Mouse (Mus musculus): ENCODE results near the gene Lgmn. TPM values are rescaled to one million over a fixed set of nuclear protein-coding genes. Genes with fewer than 3 reads are reported as not detected.

Lgmn gene
- polyA plus RNA-seq (2016; fragmentation: Nextera tagmentation; extraction: Ambion mirVana) = 59.7 and 60.9 TPM in 2 replicates

- H3K27ac ChIP-seq = peak within 1 kb of the TSS; percentile 67
- H3K27me3 ChIP-seq = no peaks in the 10 kb centered on the region
- peak within 1 kb of the TSS; percentile 61 for H3K9ac ChIP-seq (replicated peaks)
- H3K36me3 ChIP-seq = no peaks in the 10 kb centered on the region
- under 1% methylated on average over 28 of the region's 28 CpGs for WGBS
- peak within 1 kb of the TSS; percentile 63 for H3K4me3 ChIP-seq (replicated peaks)
- H3K9me3 ChIP-seq = no peaks in the 10 kb centered on the region
- H3K4me2 ChIP-seq = peak within 1 kb of the TSS; percentile 65
- H3K4me1 ChIP-seq (replicated peaks) = peaks cover 13% of the 10 kb centered on the region
- peak; percentile 100 for ATAC-seq (ENCODE audit: insufficient number of reproducible peaks, insufficient read depth, low FRiP score, low TSS enrichment, low read depth)
Observed at GRCm38 (mm10) chr12:102439632-102440023, at the start of gene Lgmn. Gene Lgmn, minus strand, starts transcription at chr12:102439813.

DNA sequence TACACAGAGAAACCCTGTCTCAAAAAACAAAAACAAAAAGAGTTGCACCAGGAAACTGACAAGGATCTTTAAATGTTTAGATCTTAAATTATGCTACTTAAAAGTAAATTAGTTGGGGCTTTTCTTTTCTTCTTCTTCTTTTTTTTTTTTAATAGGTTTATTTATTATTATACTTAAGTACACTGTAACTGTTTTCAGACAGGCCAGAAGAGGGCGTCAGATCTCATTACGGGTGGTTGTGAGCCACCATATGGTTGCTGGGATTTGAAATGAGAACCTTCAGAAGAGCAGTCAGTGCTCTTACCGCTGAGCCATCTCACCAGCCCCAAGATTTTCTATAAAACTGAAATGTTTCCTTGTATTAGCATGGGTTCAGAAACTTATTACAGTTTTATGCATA lies 45.3 kb upstream of the Lgmn start:
- no peaks in the 10 kb centered on the region for H3K4me1 ChIP-seq (replicated peaks)
- peaks cover 88% of the 10 kb centered on the region for H3K36me3 ChIP-seq
- no peak for ATAC-seq (ENCODE audit: insufficient number of reproducible peaks, insufficient read depth, low FRiP score, low TSS enrichment, low read depth)
- H3K27ac ChIP-seq = no peak overlapping the region
- no peaks in the 10 kb centered on the region for H3K9me3 ChIP-seq
- no peak overlapping the region for H3K9ac ChIP-seq (replicated peaks)
- H3K4me3 ChIP-seq (replicated peaks) = no peak overlapping the region
- no peak overlapping the region for H3K4me2 ChIP-seq
- WGBS = 72% methylated on average over 3 of the region's 3 CpGs
- no peaks in the 10 kb centered on the region for H3K27me3 ChIP-seq

GRCm38 (mm10) chr12:102480481-102480880 lies 40.9 kb upstream of the Lgmn start:
- Histone ChIP-seq H3K4me3 (replicated peaks) (no peak overlapping the region), H3K36me3 (peaks cover 82% of the 10 kb centered on the region), H3K27ac (no peak overlapping the region), H3K27me3 (no peaks in the 10 kb centered on the region), H3K4me2 (no peak overlapping the region), H3K9ac (replicated peaks) (no peak overlapping the region), H3K4me1 (replicated peaks) (no peaks in the 10 kb centered on the region), H3K9me3 (no peaks in the 10 kb centered on the region)
- ATAC-seq (ENCODE audit: insufficient number of reproducible peaks, insufficient read depth, low FRiP score, low TSS enrichment, low read depth) = no peak
- WGBS = 86% methylated on average over 4 of the region's 4 CpGs

DNA sequence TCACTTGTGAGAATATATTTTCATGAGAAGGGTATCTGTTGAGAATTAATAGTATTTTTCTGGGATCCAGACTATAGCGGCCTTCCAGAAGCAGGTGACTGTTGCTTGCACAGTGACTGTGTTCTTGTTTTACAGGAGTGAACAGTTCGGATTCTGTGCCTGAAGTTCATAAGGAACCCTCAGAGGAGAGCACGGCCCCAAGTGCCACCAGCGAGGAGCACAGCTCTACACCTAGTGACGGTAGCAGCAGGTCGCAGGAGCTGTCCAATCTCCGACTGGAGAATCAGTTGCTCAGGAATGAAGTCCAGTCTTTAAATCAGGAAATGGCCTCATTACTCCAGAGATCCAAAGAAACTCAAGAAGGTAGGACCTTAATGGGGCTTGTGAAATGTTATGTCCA lies 34.8 kb upstream of the Lgmn start:
- H3K27me3 ChIP-seq = no peaks in the 10 kb centered on the region
- H3K9me3 ChIP-seq = no peaks in the 10 kb centered on the region
- peaks cover 60% of the 10 kb centered on the region for H3K36me3 ChIP-seq
- peaks cover 7% of the 10 kb centered on the region for H3K4me1 ChIP-seq (replicated peaks)
- 91% methylated on average over 7 of the region's 7 CpGs for WGBS
- no peak overlapping the region for H3K27ac ChIP-seq
- no peak overlapping the region for H3K4me2 ChIP-seq
- ATAC-seq (ENCODE audit: insufficient number of reproducible peaks, insufficient read depth, low FRiP score, low TSS enrichment, low read depth) = no peak
- no peak overlapping the region for H3K9ac ChIP-seq (replicated peaks)
- H3K4me3 ChIP-seq (replicated peaks) = no peak overlapping the region

GRCm38 (mm10) chr12:102468894-102469764 lies 29.5 kb upstream of the Lgmn start, which contains the start of gene Golga5:
Gene Golga5, plus strand, starts transcription at chr12:102469135.
- ATAC-seq (ENCODE audit: insufficient number of reproducible peaks, insufficient read depth, low FRiP score, low TSS enrichment, low read depth) = peak; percentile 99
- Histone ChIP-seq H3K9me3 (no peaks in the 10 kb centered on the region), H3K27ac (peak within 1 kb of the TSS; percentile 66), H3K9ac (replicated peaks) (peak within 1 kb of the TSS; percentile 79), H3K36me3 (peaks cover 21% of the 10 kb centered on the region), H3K4me2 (peak within 1 kb of the TSS; percentile 77), H3K4me1 (replicated peaks) (peaks cover 7% of the 10 kb centered on the region), H3K27me3 (no peaks in the 10 kb centered on the region), H3K4me3 (replicated peaks) (peak within 1 kb of the TSS; percentile 93)
- under 1% methylated on average over 86 of the region's 86 CpGs for WGBS

DNA sequence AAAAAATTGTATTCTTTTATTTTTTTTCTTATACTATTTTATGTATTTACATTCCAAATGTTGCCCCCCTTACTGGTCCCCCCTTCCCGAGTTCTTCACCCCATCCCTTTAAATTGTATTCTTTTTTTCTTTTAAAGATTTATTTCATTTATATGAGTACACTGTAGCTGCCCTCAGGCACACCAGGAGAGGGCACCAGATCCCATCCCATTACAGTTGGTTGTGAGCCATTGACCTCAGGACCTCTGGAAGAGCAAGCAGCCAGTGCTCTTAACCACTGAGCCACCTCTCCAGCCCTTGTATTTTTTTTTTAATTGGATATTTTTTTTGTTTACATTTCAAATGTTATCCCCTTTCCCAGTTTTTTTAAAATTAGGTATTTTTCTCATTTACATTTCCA lies 28.5 kb upstream of the Lgmn start:
- no peaks in the 10 kb centered on the region for H3K9me3 ChIP-seq
- ATAC-seq (ENCODE audit: insufficient number of reproducible peaks, insufficient read depth, low FRiP score, low TSS enrichment, low read depth) = no peak
- 90% methylated on average over 1 of the region's 1 CpGs for WGBS
- H3K4me2 ChIP-seq = no peak overlapping the region
- peaks cover 7% of the 10 kb centered on the region for H3K4me1 ChIP-seq (replicated peaks)
- H3K4me3 ChIP-seq (replicated peaks) = no peak overlapping the region
- H3K9ac ChIP-seq (replicated peaks) = no peak overlapping the region
- no peak overlapping the region for H3K27ac ChIP-seq
- no peaks in the 10 kb centered on the region for H3K27me3 ChIP-seq
- peaks cover 13% of the 10 kb centered on the region for H3K36me3 ChIP-seq

DNA sequence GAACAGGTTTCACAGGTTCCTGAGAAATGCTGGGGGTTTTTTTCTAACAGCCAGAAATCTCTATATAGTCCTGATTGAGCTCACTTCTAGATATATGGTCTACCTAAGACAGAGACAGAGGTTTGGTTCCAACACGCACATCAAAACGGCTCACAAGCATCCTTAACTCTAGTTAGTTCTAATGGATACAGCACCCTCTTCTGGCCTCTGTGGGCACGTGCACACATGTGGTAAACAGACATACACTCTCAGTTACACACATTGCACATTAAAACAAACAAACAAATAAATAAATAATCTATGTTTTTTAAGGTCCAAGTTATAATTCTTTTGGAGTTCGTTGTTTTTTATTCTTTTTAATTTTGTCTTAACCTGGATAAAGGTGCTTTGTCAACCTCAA lies 25.0 kb upstream of the Lgmn start:
- Histone ChIP-seq H3K9me3 (no peaks in the 10 kb centered on the region), H3K4me3 (replicated peaks) (no peak overlapping the region), H3K4me2 (no peak overlapping the region), H3K9ac (replicated peaks) (no peak overlapping the region), H3K4me1 (replicated peaks) (peaks cover under 1% of the 10 kb centered on the region; the same call in 1 of the 2 replicates), H3K27ac (no peak overlapping the region), H3K36me3 (no peaks in the 10 kb centered on the region), H3K27me3 (no peaks in the 10 kb centered on the region)
- ATAC-seq (ENCODE audit: insufficient number of reproducible peaks, insufficient read depth, low FRiP score, low TSS enrichment, low read depth) = no peak
- WGBS = 67% methylated on average over 4 of the region's 4 CpGs

- no peaks in the 10 kb centered on the region for H3K9me3 ChIP-seq
- no peaks in the 10 kb centered on the region for H3K36me3 ChIP-seq
- H3K4me3 ChIP-seq (replicated peaks) = no peak overlapping the region
- no peak for ATAC-seq (ENCODE audit: insufficient number of reproducible peaks, insufficient read depth, low FRiP score, low TSS enrichment, low read depth)
- no peak overlapping the region for H3K4me2 ChIP-seq
- H3K4me1 ChIP-seq (replicated peaks) = no peaks in the 10 kb centered on the region
- WGBS = 68% methylated on average over 5 of the region's 5 CpGs
- no peaks in the 10 kb centered on the region for H3K27me3 ChIP-seq
- no peak overlapping the region for H3K27ac ChIP-seq
- no peak overlapping the region for H3K9ac ChIP-seq (replicated peaks)
Observed at GRCm38 (mm10) chr12:102461177-102461576, 21.6 kb upstream of the Lgmn start.

DNA sequence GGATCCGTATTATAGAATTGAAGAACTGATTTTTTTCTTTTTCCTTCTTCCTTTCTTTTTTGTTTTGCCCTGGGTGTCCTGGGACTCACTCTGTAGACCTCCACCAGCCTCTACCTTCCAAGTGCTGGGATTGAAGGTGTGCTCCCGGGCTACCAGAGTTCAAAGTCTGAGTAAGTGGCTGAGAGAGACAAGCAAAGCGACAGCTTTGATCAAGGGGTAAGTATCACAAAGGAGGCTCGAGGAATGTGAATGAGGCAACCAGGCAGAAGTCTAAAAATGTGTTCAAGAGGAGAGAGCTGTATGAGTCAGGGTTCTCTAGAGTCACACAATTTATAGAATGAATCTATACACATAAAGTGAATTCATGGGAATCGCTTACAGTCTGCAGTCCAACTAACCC lies 20.4 kb upstream of the Lgmn start:
- no peaks in the 10 kb centered on the region for H3K36me3 ChIP-seq
- H3K4me2 ChIP-seq = no peak overlapping the region
- ATAC-seq (ENCODE audit: insufficient number of reproducible peaks, insufficient read depth, low FRiP score, low TSS enrichment, low read depth) = no peak
- 69% methylated on average over 5 of the region's 5 CpGs for WGBS
- no peak overlapping the region for H3K27ac ChIP-seq
- H3K9me3 ChIP-seq = no peaks in the 10 kb centered on the region
- no peak overlapping the region for H3K4me3 ChIP-seq (replicated peaks)
- H3K9ac ChIP-seq (replicated peaks) = no peak overlapping the region
- H3K4me1 ChIP-seq (replicated peaks) = no peaks in the 10 kb centered on the region
- H3K27me3 ChIP-seq = no peaks in the 10 kb centered on the region

GRCm38 (mm10) chr12:102456467-102457193 lies 17.0 kb upstream of the Lgmn start:
- no peak for ATAC-seq (ENCODE audit: insufficient number of reproducible peaks, insufficient read depth, low FRiP score, low TSS enrichment, low read depth)
- peaks cover 8% of the 10 kb centered on the region for H3K4me1 ChIP-seq (replicated peaks)
- no peak overlapping the region for H3K4me2 ChIP-seq
- no peak overlapping the region for H3K4me3 ChIP-seq (replicated peaks)
- H3K9ac ChIP-seq (replicated peaks) = no peak overlapping the region
- WGBS = 79% methylated on average over 7 of the region's 7 CpGs
- no peaks in the 10 kb centered on the region for H3K9me3 ChIP-seq
- H3K27ac ChIP-seq = no peak overlapping the region
- no peaks in the 10 kb centered on the region for H3K36me3 ChIP-seq
- no peaks in the 10 kb centered on the region for H3K27me3 ChIP-seq

- no peaks in the 10 kb centered on the region for H3K27me3 ChIP-seq
- H3K36me3 ChIP-seq = no peaks in the 10 kb centered on the region
- no peak overlapping the region for H3K9ac ChIP-seq (replicated peaks)
- H3K4me3 ChIP-seq (replicated peaks) = no peak overlapping the region
- ATAC-seq (ENCODE audit: insufficient number of reproducible peaks, insufficient read depth, low FRiP score, low TSS enrichment, low read depth) = no peak
- WGBS = 22% methylated on average over 6 of the region's 6 CpGs
- H3K4me1 ChIP-seq (replicated peaks) = peaks cover 8% of the 10 kb centered on the region
- no peaks in the 10 kb centered on the region for H3K9me3 ChIP-seq
- 0 out of 2 replicates have a peak overlapping the region, but pooled peaks have one; percentile 7 for H3K27ac ChIP-seq
- no peak overlapping the region for H3K4me2 ChIP-seq
Observed at GRCm38 (mm10) chr12:102453581-102453980, 14.0 kb upstream of the Lgmn start.
